Mouse (Mus musculus) kidney, adult 2 months (tissue): ENCODE measurements around the gene Adnp.

Experiments used
- CTCF ChIP-seq: fragments of 200-500 bp; conservative IDR thresholded peaks from 2 replicates; pipeline ENCODE4 v1.5.1; 2011; ENCODE audit warnings: low read depth, mild to moderate bottlenecking, control low read depth, low read length, moderate library complexity, mixed read lengths; ENCODE audit not compliant: insufficient read depth, insufficient read length
- POLR2A ChIP-seq: fragments of 200-500 bp; IDR thresholded peaks from one replicate; pipeline ENCODE4 v1.6.1; 2011; ENCODE audit warnings: low read depth, low read length, control low read depth

DNA sequence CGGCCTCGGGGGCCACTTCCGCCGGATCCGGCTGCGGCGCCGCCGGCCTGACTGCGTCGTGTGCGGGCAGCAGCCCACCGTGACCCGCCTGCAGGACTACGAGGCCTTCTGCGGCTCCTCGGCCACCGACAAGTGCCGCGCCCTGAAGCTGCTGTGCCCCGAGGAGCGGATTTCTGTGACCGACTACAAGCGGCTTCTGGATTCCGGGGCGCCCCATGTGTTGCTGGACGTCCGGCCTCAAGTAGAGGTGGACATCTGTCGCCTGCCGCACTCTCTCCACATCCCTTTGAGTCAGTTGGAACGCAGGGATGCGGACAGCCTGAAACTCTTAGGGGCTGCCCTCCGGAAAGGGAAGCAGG lies 24.5 kb upstream of the Adnp start:
- TF ChIP-seq CTCF (no peak), POLR2A (no peak)
